Mouse (Mus musculus) CH12.LX (cell line): ENCODE measurements around the gene Fam193a. TPM values are rescaled to one million over a fixed set of nuclear protein-coding genes. Genes with fewer than 3 reads are reported as not detected.

Experiments
- DNase-seq: peaks from one replicate; pipeline ENCODE4 v3.0.0-alpha.2; 2013; ENCODE audit errors: extremely low read depth
- H3K27ac ChIP-seq: 2 replicates; pipeline ENCODE4 v1.5.1; 2012; ENCODE audit warnings: low read depth, mild to moderate bottlenecking, control low read depth, moderate library complexity; ENCODE audit not compliant: insufficient read depth
- H3K27me3 ChIP-seq: replicated peaks from 2 replicates; pipeline ENCODE3; 2012; ENCODE audit warnings: inconsistent platforms
- H3K36me3 ChIP-seq, 2 experiments: replicated peaks in 1 of 2; 2 replicates each; pipeline versions ENCODE3 to v1.6.1; 2012; ENCODE audit warnings: inconsistent platforms in 1 of 2, low read length in 1 of 2, mild to moderate bottlenecking in 1 of 2, mixed read lengths in 1 of 2, moderate library complexity in 1 of 2; ENCODE audit not compliant: control insufficient read depth in 1 of 2, insufficient read depth in 1 of 2
- H3K4me1 ChIP-seq, 2 experiments: 2 replicates each; pipeline ENCODE4 v1.6.1; 2012; ENCODE audit warnings: inconsistent platforms in 1 of 2, moderate library complexity in 1 of 2; ENCODE audit not compliant: insufficient read depth in 2 of 2, control insufficient read depth in 1 of 2
- H3K4me2 ChIP-seq: 2 replicates; pipeline ENCODE4 v1.6.1; 2012; ENCODE audit warnings: low read depth, mild to moderate bottlenecking, control low read depth; ENCODE audit not compliant: poor library complexity, insufficient read depth, severe bottlenecking
- H3K4me3 ChIP-seq, 3 experiments: fragments of 150-350 bp in 1 of 3; sonication (generic) in 1 of 3; replicated peaks in 1 of 3; 2 replicates each; pipeline versions ENCODE3 to v1.5.1; 2011 to 2012; ENCODE audit warnings: low read depth in 2 of 3, low read length in 2 of 3, mild to moderate bottlenecking in 2 of 3, moderate library complexity in 2 of 3, control low read depth in 1 of 3, improper control_type of control experiment in 1 of 3, inconsistent platforms in 1 of 3, mixed read lengths in 1 of 3; ENCODE audit not compliant: poor library complexity in 1 of 3
- H3K79me2 ChIP-seq: replicated peaks from 2 replicates; pipeline ENCODE4 v1.6.1; 2012; ENCODE audit warnings: mild to moderate bottlenecking, moderate library complexity; ENCODE audit not compliant: control insufficient read depth, poor library complexity, insufficient read depth, severe bottlenecking; ENCODE audit errors: extremely low read depth
- H3K9ac ChIP-seq: 2 replicates; pipeline ENCODE4 v1.6.1; 2012; ENCODE audit warnings: low read depth, mild to moderate bottlenecking, control low read depth, moderate library complexity; ENCODE audit not compliant: insufficient read depth
- H3K9me3 ChIP-seq: replicated peaks from 2 replicates; pipeline ENCODE3; 2012; ENCODE audit warnings: low read length, inconsistent platforms, mixed read lengths
- BHLHE40 ChIP-seq: IDR thresholded peaks from 2 replicates; pipeline ENCODE4 v1.6.1; 2011; ENCODE audit warnings: mild to moderate bottlenecking, low read depth, low read length, improper control_type of control experiment
- CTCF ChIP-seq, 2 experiments: IDR thresholded peaks in 1 of 2; conservative IDR thresholded peaks in 1 of 2; 2 replicates each; pipeline ENCODE4 v1.5.1; 2011 to 2012; ENCODE audit warnings: low read depth in 2 of 2, low read length in 2 of 2, improper control_type of control experiment in 1 of 2, inconsistent platforms in 1 of 2, mild to moderate bottlenecking in 1 of 2, moderate library complexity in 1 of 2
- E2F4 ChIP-seq: IDR thresholded peaks from 2 replicates; pipeline ENCODE4 v1.6.1; 2011; ENCODE audit warnings: low read depth, low read length, improper control_type of control experiment; ENCODE audit not compliant: insufficient replicate concordance
- ELF1 ChIP-seq: IDR thresholded peaks from 2 replicates; pipeline ENCODE4 v1.6.1; 2014; ENCODE audit warnings: low read depth, mild to moderate bottlenecking, inconsistent platforms, low read length, improper control_type of control experiment
- JUN ChIP-seq: IDR thresholded peaks from 2 replicates; pipeline ENCODE4 v1.6.1; 2011; ENCODE audit warnings: low read depth, mild to moderate bottlenecking, low read length, improper control_type of control experiment, moderate library complexity; ENCODE audit not compliant: insufficient read depth
- MAFK ChIP-seq: IDR thresholded peaks from 2 replicates; pipeline ENCODE4 v1.6.1; 2011; ENCODE audit warnings: low read length, improper control_type of control experiment; ENCODE audit not compliant: insufficient replicate concordance
- MEF2A ChIP-seq: IDR thresholded peaks from 2 replicates; pipeline ENCODE4 v1.6.1; 2014; ENCODE audit warnings: low read depth, mild to moderate bottlenecking, inconsistent platforms, low read length, improper control_type of control experiment, borderline replicate concordance
- POLR2AphosphoS2 ChIP-seq: IDR thresholded peaks from 2 replicates; pipeline ENCODE4 v1.6.1; 2011; ENCODE audit warnings: low read depth, low read length, improper control_type of control experiment
- RAD21 ChIP-seq: IDR thresholded peaks from 2 replicates; pipeline ENCODE4 v1.6.1; 2011; ENCODE audit warnings: low read depth, mild to moderate bottlenecking, low read length, improper control_type of control experiment, moderate library complexity
- RCOR1 ChIP-seq: conservative IDR thresholded peaks from 2 replicates; pipeline ENCODE4 v1.6.1; 2012; ENCODE audit warnings: low read depth, mild to moderate bottlenecking, inconsistent platforms, low read length, improper control_type of control experiment
- SIN3A ChIP-seq: IDR thresholded peaks from 2 replicates; pipeline ENCODE4 v1.6.1; 2012; ENCODE audit warnings: low read length, improper control_type of control experiment, inconsistent platforms
- UBTF ChIP-seq: IDR thresholded peaks from 2 replicates; pipeline ENCODE4 v1.6.1; 2012; ENCODE audit warnings: low read depth, mild to moderate bottlenecking, inconsistent platforms, low read length, improper control_type of control experiment, moderate library complexity
- USF1 ChIP-seq: IDR thresholded peaks from 2 replicates; pipeline ENCODE4 v1.6.1; 2014; ENCODE audit warnings: low read depth, mild to moderate bottlenecking, inconsistent platforms, low read length, improper control_type of control experiment
- USF2 ChIP-seq: conservative IDR thresholded peaks from 2 replicates; pipeline ENCODE4 v1.6.1; 2011; ENCODE audit warnings: low read depth, low read length, improper control_type of control experiment
- ZMIZ1 ChIP-seq: IDR thresholded peaks from 2 replicates; pipeline ENCODE4 v1.6.1; 2012; ENCODE audit warnings: low read depth, mild to moderate bottlenecking, inconsistent platforms, low read length, improper control_type of control experiment
- ZNF384 ChIP-seq: IDR thresholded peaks from 2 replicates; pipeline ENCODE4 v1.6.1; 2012; ENCODE audit warnings: low read depth, low read length, improper control_type of control experiment, inconsistent platforms
- dilution Hi-C: fragments of 300-500 bp; cut with MboI; formaldehyde crosslinking; loops from 2 replicates; pipeline ENCODE4 v1.14.3; 2020; ENCODE audit warnings: low sequenced_read_pairs; ENCODE audit not compliant: extremely low pct_unique_long_range_greater_than_20kb, extremely low pct_ligation_motif_present
- in situ Hi-C: fragments of 300-500 bp; cut with MboI; formaldehyde crosslinking; loops from 3 replicates; pipeline ENCODE4 v1.14.3; 2019; ENCODE audit warnings: low sequenced_read_pairs, low pct_ligation_motif_present, low pct_unique_long_range_greater_than_20kb, mixed read lengths
- polyA plus RNA-seq: library from polyadenylated mRNA; unstranded; fragments of >175 nt; gene quantifications from 2 replicates; pipeline ENCODE4 v1.2.1, GENCODE M21; 2012; ENCODE audit warnings: low read depth; ENCODE audit not compliant: insufficient read length
- total RNA-seq, 2 experiments: library from RNA; depleted of rRNA; stranded (reverse); fragments of 300-350 nt in 1 of 2; fragments of >200 nt in 1 of 2; gene quantifications; 2 replicates each; pipeline ENCODE4 v1.2.3; 2012 to 2014

The Fam193a gene
- total and polyA plus RNA-seq, 3 experiments = 3.6 to 19.0 (median 8.5) TPM

DNA sequence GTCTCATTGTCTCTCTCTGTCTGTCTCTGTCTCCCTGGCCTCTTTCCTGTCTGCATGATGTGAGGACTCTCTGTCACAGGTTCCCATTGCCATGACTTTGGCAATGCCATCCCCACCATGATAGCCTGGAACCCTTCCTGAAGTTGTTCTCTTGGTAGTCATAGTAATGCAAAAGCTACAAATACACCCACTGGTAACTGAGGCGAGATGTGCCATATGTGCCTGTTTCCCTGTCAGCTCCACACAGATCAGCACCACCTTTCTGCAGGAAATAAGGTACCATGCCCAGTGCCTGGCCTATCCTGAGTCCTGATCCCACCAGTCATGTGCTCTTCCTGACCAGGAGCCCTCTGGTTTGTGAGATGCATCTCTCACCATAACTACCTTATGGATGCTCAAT is 132.7 kb downstream of the Fam193a start:
- Histone ChIP-seq H3K27ac (no peak overlapping the region), H3K9me3 (no peaks in the 10 kb centered on the region), H3K4me2 (no peak overlapping the region), H3K36me3 (peaks cover 40 to 66% of the 10 kb centered on the region in 2 experiments), H3K4me1 (peaks cover 0 to 23% of the 10 kb centered on the region in 2 experiments; a peak in 2 of 4 replicates), H3K9ac (no peak overlapping the region), H3K79me2 (0 out of 2 replicates have a peak, but pooled peaks cover 2% of the 10 kb centered on the region), H3K4me3 (no peak overlapping the region), H3K27me3 (no peaks in the 10 kb centered on the region)
- TF ChIP-seq CTCF (conservative IDR thresholded peaks at IDR 0.05 in 1 of 2, IDR thresholded peaks at IDR 0.05 in 1 of 2; ENCODE audit: low read depth in 2 of 2, low read length in 2 of 2) = no peak
- TF ChIP-seq USF1 = no peak
- TF ChIP-seq ELF1 = no peak
- no peak for TF ChIP-seq POLR2AphosphoS2
- no peak for TF ChIP-seq MAFK
- no peak for TF ChIP-seq RAD21
- no peak for TF ChIP-seq ZNF384
- TF ChIP-seq SIN3A = no peak
- TF ChIP-seq MEF2A = no peak
- TF ChIP-seq E2F4 = no peak
- TF ChIP-seq UBTF = no peak
- TF ChIP-seq BHLHE40 = no peak
- in situ Hi-C loops = no loop called here
- dilution Hi-C loops = no loop called here
- DNase-seq = no peak

DNA sequence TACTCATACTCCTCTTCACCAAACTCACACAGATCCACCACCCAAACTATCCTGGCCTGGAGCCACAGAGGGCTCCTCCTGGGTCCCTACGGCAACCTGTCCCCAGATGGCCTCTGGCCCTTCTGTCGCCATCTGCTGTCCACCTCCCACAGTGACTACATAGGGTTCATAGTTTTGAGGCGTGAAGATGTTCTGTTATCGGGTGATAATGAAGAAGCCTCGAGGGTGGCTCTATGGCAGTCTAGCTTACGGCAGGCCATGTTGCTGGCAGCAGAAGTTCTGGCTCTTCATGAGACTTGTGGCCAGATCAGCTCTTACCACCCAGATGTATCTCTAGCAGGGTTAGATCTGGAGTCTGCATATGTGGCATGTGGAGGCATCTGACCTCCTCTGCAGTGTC is 133.1 kb downstream of the Fam193a start:
- Histone ChIP-seq H3K9ac (no peak overlapping the region), H3K4me1 (peaks cover 0 to 23% of the 10 kb centered on the region in 2 experiments; a peak in 2 of 4 replicates), H3K27ac (no peak overlapping the region), H3K4me2 (no peak overlapping the region), H3K36me3 (peaks cover 39 to 62% of the 10 kb centered on the region in 2 experiments), H3K79me2 (0 out of 2 replicates have a peak, but pooled peaks cover 2% of the 10 kb centered on the region), H3K9me3 (no peaks in the 10 kb centered on the region), H3K4me3 (no peak overlapping the region), H3K27me3 (no peaks in the 10 kb centered on the region)
- no peak for DNase-seq
- no peak for TF ChIP-seq ZMIZ1
- dilution Hi-C loops (no loop called here), in situ Hi-C loops (no loop called here)

DNA sequence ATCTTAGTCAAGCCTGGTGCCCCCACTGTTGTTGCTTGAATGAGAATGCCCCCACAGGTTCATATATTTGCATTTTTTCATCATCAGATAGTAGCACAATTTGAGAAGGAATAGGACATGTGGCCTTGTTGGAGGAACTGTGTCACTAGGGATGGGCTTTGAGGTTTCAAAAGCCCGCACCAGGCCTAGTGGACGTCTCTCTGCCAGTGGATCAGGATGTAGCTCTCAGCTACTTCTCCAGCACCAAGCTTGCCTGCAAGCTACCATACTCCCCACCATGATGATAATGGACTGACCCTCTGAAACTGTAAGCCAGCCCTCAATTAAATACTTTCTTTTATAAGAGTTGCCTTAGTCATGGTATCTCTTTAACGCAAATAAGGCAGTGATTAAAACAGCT is 142.8 kb downstream of the Fam193a start:
- no peak overlapping the region for H3K27ac ChIP-seq
- H3K4me1 ChIP-seq = peaks cover 5 to 27% of the 10 kb centered on the region in 2 experiments; a peak in 3 of 4 replicates
- H3K9me3 ChIP-seq = peaks cover 2% of the 10 kb centered on the region
- peak overlapping the region in 1 of 3 experiments; percentile 69 for H3K4me3 ChIP-seq
- peaks cover 8% of the 10 kb centered on the region for H3K79me2 ChIP-seq
- H3K27me3 ChIP-seq = no peaks in the 10 kb centered on the region
- peaks cover 0 to 9% of the 10 kb centered on the region in 2 experiments for H3K36me3 ChIP-seq
- DNase-seq = no peak
- no peak overlapping the region for H3K9ac ChIP-seq
- in situ Hi-C loops (no loop called here), dilution Hi-C loops (no loop called here)
- peak overlapping the region; percentile 11; the same call in 1 of the 2 replicates for H3K4me2 ChIP-seq
- TF ChIP-seq E2F4 (no peak), RCOR1 (no peak), MEF2A (no peak), USF2 (no peak), JUN (no peak)
